Comparison of ENCODE assay signal across 13 mouse cellular contexts in genomic region chr15:80026061-80026460, GRCm38 (mm10). TPM values are rescaled to one million over a fixed set of nuclear protein-coding genes. Genes with fewer than 3 reads are reported as not detected.
DNase-seq lines count a peak whose midpoint lies in the region; ATAC-seq and TF ChIP-seq lines count a peak whose summit lies in the region.
"Had no signal": no experiment of that assay in that cellular context is flagged by ENCODE, and none has a peak within 500 bp of the region (broad histone marks: within the 10 kb centered on the region; RNA-seq: fewer than 3 reads in every experiment).

No protein-coding gene starts in this region.

- no peak overlapping the region for H3K9ac ChIP-seq in heart, adult 2 months (ENCODE audit: low read depth, low read length)
- no peak overlapping the region for H3K9ac ChIP-seq in kidney, embryonic 15.5 days

- H3K4me3 ChIP-seq in heart, adult 2 months, result no peak overlapping the region
- no peak overlapping the region for H3K4me3 ChIP-seq in left cerebral cortex, adult 2 months
- no peak overlapping the region for H3K4me3 ChIP-seq in C2C12 (ENCODE audit: insufficient read depth, poor library complexity, severe bottlenecking)
- H3K4me3 ChIP-seq in bone marrow macrophage, adult 2 months (ENCODE audit: insufficient read depth, low read length), result no peak overlapping the region
- H3K4me3 ChIP-seq in kidney, embryonic 15.5 days (replicated peaks), result no peak overlapping the region
- H3K4me3 ChIP-seq: forebrain, embryonic 10.5 days had no signal

- no peaks in the 10 kb centered on the region for H3K79me2 ChIP-seq in heart, adult 2 months (replicated peaks; ENCODE audit: control insufficient read depth, insufficient read depth, low read length)
- no peaks in the 10 kb centered on the region for H3K79me2 ChIP-seq in C2C12 (ENCODE audit: control insufficient read depth, insufficient read depth)

- no peaks in the 10 kb centered on the region for H3K79me3 ChIP-seq in C2C12 (ENCODE audit: low read depth)

- H3K4me1 ChIP-seq in heart, adult 2 months (ENCODE audit: control insufficient read depth, insufficient read depth, low read length), result peaks cover 25% of the 10 kb centered on the region
- peaks cover 76% of the 10 kb centered on the region for H3K4me1 ChIP-seq in bone marrow macrophage, adult 2 months (ENCODE audit: control insufficient read depth, insufficient read depth, low read length)
- H3K4me1 ChIP-seq in kidney, embryonic 15.5 days, result peaks cover 51% of the 10 kb centered on the region

- no peak for TF ChIP-seq CTCF in heart, adult 2 months (IDR thresholded peaks at IDR 0.05)
- no peak for TF ChIP-seq CTCF in left cerebral cortex, adult 2 months (IDR thresholded peaks at IDR 0.05)
- TF ChIP-seq CTCF in C2C12 (IDR thresholded peaks at IDR 0.05; ENCODE audit: control insufficient read depth, insufficient read depth, insufficient read length), result no peak
- TF ChIP-seq CTCF in bone marrow macrophage, adult 2 months (IDR thresholded peaks at IDR 0.05; ENCODE audit: low read depth, low read length), result no peak; the same call in 1 of the 2 replicates

- WGBS in heart, adult 2 months, result 73% methylated on average over 5 of the region's 5 CpGs
- WGBS in kidney, embryonic 15.5 days, result 56% methylated on average over 5 of the region's 5 CpGs

- H3K27ac ChIP-seq in heart, adult 2 months, result peak overlapping the region; percentile 76
- H3K27ac ChIP-seq in left cerebral cortex, adult 2 months, result peak overlapping the region; percentile 19
- H3K27ac ChIP-seq in bone marrow macrophage, adult 2 months (ENCODE audit: insufficient read depth, low read depth, low read length), result peak overlapping the region; percentile 78
- no peak overlapping the region for H3K27ac ChIP-seq in kidney, embryonic 15.5 days
- H3K27ac ChIP-seq: stomach, postnatal 0 days had no signal

- H3K9me3 ChIP-seq in kidney, embryonic 15.5 days (replicated peaks), result no peaks in the 10 kb centered on the region; the same call in 1 of the 2 replicates
- H3K9me3 ChIP-seq: G1E had no signal

- no peaks in the 10 kb centered on the region for H3K36me3 ChIP-seq in heart, adult 2 months (ENCODE audit: control insufficient read depth, insufficient read depth, low read length)
- no peaks in the 10 kb centered on the region for H3K36me3 ChIP-seq in C2C12 (ENCODE audit: control insufficient read depth, insufficient read depth)
- no peaks in the 10 kb centered on the region for H3K36me3 ChIP-seq in kidney, embryonic 15.5 days
- H3K36me3 ChIP-seq: forebrain, embryonic 10.5 days; G1E had no signal

- ATAC-seq in kidney, embryonic 15.5 days (replicated peaks; ENCODE audit: low FRiP score), result no peak

- H3ac ChIP-seq in C2C12 (ENCODE audit: control insufficient read depth, insufficient read length, low read depth), result no peak overlapping the region

- no peak for TF ChIP-seq POLR2A in heart, adult 2 months (IDR thresholded peaks at IDR 0.05; ENCODE audit: insufficient read depth, low read depth, low read length)
- TF ChIP-seq POLR2A in bone marrow macrophage, adult 2 months (IDR thresholded peaks at IDR 0.05; ENCODE audit: borderline replicate concordance, low read depth, low read length), result no peak

- no peak for DNase-seq in heart, adult 2 months
- no peak for DNase-seq in heart, postnatal 36 days
- DNase-seq in left cerebral cortex, adult 2 months (ENCODE audit: extremely low spot score in 1 of 2, low spot score in 2 of 2), result no peak
- DNase-seq in left cerebral cortex, postnatal 14 days (ENCODE audit: low spot score in 2 of 2), result no peak
- no peak for DNase-seq in cerebellum, postnatal 36 days
- DNase-seq: cerebellum, adult 11-12 months; right cerebral cortex, postnatal 25 days had no signal

- no peak for TF ChIP-seq EP300 in heart, adult 2 months (IDR thresholded peaks at IDR 0.05; ENCODE audit: insufficient read depth, low read depth, low read length)

- intact Hi-C loops in heart, adult 2 months (cut with DNase I), result no loop called here
- intact Hi-C loops in heart, postnatal 36 days (cut with DNase I), result no loop called here
- intact Hi-C loops in left cerebral cortex, adult 2 months (cut with DNase I), result no loop called here
- intact Hi-C loops in left cerebral cortex, postnatal 14 days (cut with DNase I), result no loop called here

- H3K4me2 ChIP-seq in kidney, embryonic 15.5 days, result no peak overlapping the region

- no peaks in the 10 kb centered on the region for H3K27me3 ChIP-seq in heart, adult 2 months (ENCODE audit: control insufficient read depth, insufficient read depth, low read length)
- H3K27me3 ChIP-seq in C2C12 (ENCODE audit: control insufficient read depth, insufficient read depth, insufficient read length), result no peaks in the 10 kb centered on the region
- no peaks in the 10 kb centered on the region for H3K27me3 ChIP-seq in kidney, embryonic 15.5 days

TF ChIP-seq in C2C12, 6 proteins besides CTCF, POLR2A, EP300 and RAD21:
- TF ChIP-seq USF1 (IDR thresholded peaks at IDR 0.05; ENCODE audit: low read depth), result no peak
- peak; percentile 29 for TF ChIP-seq MYOD1 (IDR thresholded peaks at IDR 0.05; ENCODE audit: control insufficient read depth, insufficient read length, low read depth)
- no peak for TF ChIP-seq MYOG (IDR thresholded peaks at IDR 0.05; ENCODE audit: control insufficient read depth, extremely low read depth, insufficient read length)
- TF ChIP-seq FOSL1 (IDR thresholded peaks at IDR 0.05; ENCODE audit: insufficient read depth, low read length, poor library complexity, severe bottlenecking), result no peak
- no peak for TF ChIP-seq MAX (IDR thresholded peaks at IDR 0.05)
- TF ChIP-seq CEBPB (IDR thresholded peaks at IDR 0.05; ENCODE audit: low read depth), result no peak

RNA-seq across cellular contexts. Expression of gene Pdgfb, which starts 11.3 kb away (rescaled TPM):
- 10 to 100 TPM; 27.1 to 27.3 TPM for total RNA-seq in heart, adult 2 months (2021)
- 32.6 and 45.1 TPM in 2 replicates for polyA plus RNA-seq in heart, adult 2 months (2012; rRNA removed)
- total RNA-seq in heart, postnatal 36 days (2021), result 10 to 100 TPM; 30.4 to 31.3 TPM
- 10 to 100 TPM; 32.7 to 41.7 TPM for total RNA-seq in left cerebral cortex, adult 2 months (2021)
- total RNA-seq in left cerebral cortex, postnatal 14 days (2021), result 10 to 100 TPM; 41.9 to 42.8 TPM
- polyA plus RNA-seq in C2C12 (2012; fragmentation: generic; extraction: Trizol), result 27.2 TPM
- polyA plus RNA-seq in bone marrow macrophage, adult 2 months (2012; ENCODE audit: insufficient read depth, insufficient read length, missing spikeins), result 47.3 and 52.2 TPM in 2 replicates
- polyA plus RNA-seq in kidney, embryonic 15.5 days (2015; fragmentation: Nextera tagmentation; extraction: Ambion mirVana), result 3.8 and 5.1 TPM in 2 replicates
- polyA plus RNA-seq: G1E had no signal

RNA-seq across cellular contexts. Expression of gene Cbx7, which starts 55.1 kb away (rescaled TPM):
- total RNA-seq in heart, adult 2 months (2021), result 10 to 100 TPM; 18.9 to 21.7 TPM
- 21.4 and 31.6 TPM in 2 replicates for polyA plus RNA-seq in heart, adult 2 months (2012; rRNA removed)
- total RNA-seq in heart, postnatal 36 days (2021), result 10 to 100 TPM; 13.2 to 16.6 TPM
- 10 to 100 TPM; 52.3 to 52.6 TPM for total RNA-seq in left cerebral cortex, adult 2 months (2021)
- 10 to 100 TPM in 1 of 2 experiments, 1 to 10 TPM in 1; 9.9 to 11.9 TPM for total RNA-seq in left cerebral cortex, postnatal 14 days (2021)
- 5.9 TPM for polyA plus RNA-seq in C2C12 (2012; fragmentation: generic; extraction: Trizol)
- 18.5 and 32.9 TPM in 2 replicates for polyA plus RNA-seq in bone marrow macrophage, adult 2 months (2012; ENCODE audit: insufficient read depth, insufficient read length, missing spikeins)
- polyA plus RNA-seq in kidney, embryonic 15.5 days (2015; fragmentation: Nextera tagmentation; extraction: Ambion mirVana), result 2.9 and 3.0 TPM in 2 replicates
